Mouse (Mus musculus) liver, embryonic 11.5 days (tissue): ENCODE data around the gene Kcnc1. TPM values are rescaled to one million over a fixed set of nuclear protein-coding genes. Genes with fewer than 3 reads are reported as not detected.

Source experiments
- ATAC-seq: fragments of 200-750 bp; cut with Nextera tagmentation; replicated peaks from 2 replicates; pipeline ENCODE4 v1.8.0; 2017; ENCODE audit warnings: moderate number of reproducible peaks, mild to moderate bottlenecking, moderate TSS enrichment, moderate library complexity; ENCODE audit not compliant: low FRiP score
- DNase-seq: peaks from one replicate; pipeline ENCODE4 v3.0.0-alpha.2; 2017; ENCODE audit warnings: low spot score
- H3K27ac ChIP-seq: fragments of 300-500 bp; sonication (generic); 2 replicates; pipeline ENCODE4 v1.5.1; 2014; ENCODE audit warnings: mild to moderate bottlenecking, low read depth, low read length, control low read depth
- H3K27me3 ChIP-seq: fragments of 300-500 bp; sonication (generic); replicated peaks from 2 replicates; pipeline ENCODE4 v1.6.1; 2014; ENCODE audit warnings: low read length, mixed read lengths; ENCODE audit not compliant: control insufficient read depth, insufficient read depth
- H3K36me3 ChIP-seq: fragments of 300-500 bp; sonication (generic); 2 replicates; pipeline ENCODE4 v1.6.1; 2014; ENCODE audit warnings: mild to moderate bottlenecking, low read length, moderate library complexity, mixed read lengths; ENCODE audit not compliant: control insufficient read depth, insufficient read depth
- H3K4me1 ChIP-seq: fragments of 300-500 bp; sonication (generic); replicated peaks from 2 replicates; pipeline ENCODE4 v1.6.1; 2014; ENCODE audit warnings: low read length, mixed read lengths; ENCODE audit not compliant: control insufficient read depth, insufficient read depth
- H3K4me2 ChIP-seq: fragments of 300-500 bp; sonication (generic); 2 replicates; pipeline ENCODE4 v1.6.1; 2014; ENCODE audit warnings: mild to moderate bottlenecking, control low read depth, moderate library complexity
- H3K4me3 ChIP-seq: fragments of 300-500 bp; sonication (generic); 2 replicates; pipeline ENCODE4 v1.5.1; 2014; ENCODE audit warnings: low read depth, low read length, control low read depth
- H3K9ac ChIP-seq: fragments of 300-500 bp; sonication (generic); 2 replicates; pipeline ENCODE4 v1.6.1; 2014; ENCODE audit warnings: low read depth, low read length, control low read depth
- H3K9me3 ChIP-seq: fragments of 300-500 bp; sonication (generic); 2 replicates; pipeline ENCODE4 v1.6.1; 2016; ENCODE audit warnings: low read length, inconsistent platforms, mixed read lengths; ENCODE audit not compliant: control insufficient read depth
- WGBS: fragments of 180-500 bp; shearing (Covaris S2); extraction: QIAGEN DNeasy Blood & Tissue Kit; methylation state at CpG from one replicate; pipeline ENCODE4 v1.1.7; 2014; 5-methylcytosine and 5-hydroxymethylcytosine counted together
- polyA plus RNA-seq: library from polyadenylated mRNA; unstranded; fragments of >200 nt; fragmentation: Nextera tagmentation; extraction: Ambion mirVana; gene quantifications from 2 replicates; pipeline ENCODE4 v1.2.1, GENCODE M21; 2014

The Kcnc1 gene
- polyA plus RNA-seq, 1 experiment from 2014 or later: 0.32 TPM

- Histone ChIP-seq H3K4me3 (no peak overlapping the region), H3K9me3 (no peaks in the 10 kb centered on the region), H3K4me2 (no peak overlapping the region), H3K4me1 (no peaks in the 10 kb centered on the region), H3K27me3 (no peaks in the 10 kb centered on the region), H3K9ac (no peak overlapping the region), H3K27ac (no peak overlapping the region), H3K36me3 (no peaks in the 10 kb centered on the region)
- ATAC-seq (no peak), DNase-seq (no peak)
- WGBS: 75% methylated on average over 6 of the region's 6 CpGs
Observed at GRCm38 (mm10) chr7:46410727-46411126, 14.4 kb downstream of the Kcnc1 start.

- WGBS: 77% methylated on average over 5 of the region's 5 CpGs
- no peak for ATAC-seq
Observed at GRCm38 (mm10) chr7:46412823-46413222, 16.5 kb downstream of the Kcnc1 start.

GRCm38 (mm10) chr7:46413959-46414725 is 17.8 kb downstream of the Kcnc1 start:
- H3K9me3 ChIP-seq: no peaks in the 10 kb centered on the region
- H3K4me2 ChIP-seq: no peak overlapping the region
- H3K4me1 ChIP-seq: no peaks in the 10 kb centered on the region
- DNase-seq: no peak
- no peaks in the 10 kb centered on the region for H3K27me3 ChIP-seq
- H3K36me3 ChIP-seq: no peaks in the 10 kb centered on the region
- no peak overlapping the region for H3K9ac ChIP-seq
- H3K27ac ChIP-seq: no peak overlapping the region
- no peak for ATAC-seq
- H3K4me3 ChIP-seq: no peak overlapping the region
- 63% methylated on average over 6 of the region's 6 CpGs for WGBS

More at GRCm38 (mm10) chr7:46412823-46413222, 16.5 kb downstream of the Kcnc1 start:
- Histone ChIP-seq H3K9me3 (no peaks in the 10 kb centered on the region), H3K27ac (no peak overlapping the region), H3K9ac (no peak overlapping the region), H3K4me1 (no peaks in the 10 kb centered on the region), H3K27me3 (no peaks in the 10 kb centered on the region), H3K4me3 (no peak overlapping the region), H3K36me3 (no peaks in the 10 kb centered on the region), H3K4me2 (no peak overlapping the region)
- DNase-seq: no peak

- Histone ChIP-seq H3K4me2 (no peak overlapping the region), H3K27me3 (no peaks in the 10 kb centered on the region), H3K4me1 (no peaks in the 10 kb centered on the region), H3K9ac (no peak overlapping the region), H3K27ac (no peak overlapping the region), H3K36me3 (no peaks in the 10 kb centered on the region), H3K9me3 (no peaks in the 10 kb centered on the region), H3K4me3 (no peak overlapping the region)
- DNase-seq: no peak
- 71% methylated on average over 14 of the region's 14 CpGs for WGBS
- no peak for ATAC-seq
Observed at GRCm38 (mm10) chr7:46415818-46416425, 19.6 kb downstream of the Kcnc1 start.

- Histone ChIP-seq H3K36me3 (no peaks in the 10 kb centered on the region), H3K4me2 (no peak overlapping the region), H3K4me1 (no peaks in the 10 kb centered on the region), H3K9ac (no peak overlapping the region), H3K27ac (no peak overlapping the region), H3K27me3 (no peaks in the 10 kb centered on the region), H3K9me3 (no peaks in the 10 kb centered on the region), H3K4me3 (no peak overlapping the region)
- WGBS: 64% methylated on average over 7 of the region's 7 CpGs
- no peak for DNase-seq
- no peak for ATAC-seq
Observed at GRCm38 (mm10) chr7:46417467-46417866, 21.2 kb downstream of the Kcnc1 start.

GRCm38 (mm10) chr7:46418102-46418622 is 21.9 kb downstream of the Kcnc1 start:
- Histone ChIP-seq H3K27ac (no peak overlapping the region), H3K36me3 (no peaks in the 10 kb centered on the region), H3K4me2 (no peak overlapping the region), H3K27me3 (no peaks in the 10 kb centered on the region), H3K9ac (no peak overlapping the region), H3K4me3 (no peak overlapping the region), H3K4me1 (no peaks in the 10 kb centered on the region), H3K9me3 (no peaks in the 10 kb centered on the region)
- no peak for DNase-seq
- 79% methylated on average over 16 of the region's 16 CpGs for WGBS
- no peak for ATAC-seq

- H3K9ac ChIP-seq: no peak overlapping the region
- H3K4me1 ChIP-seq: no peaks in the 10 kb centered on the region
- no peaks in the 10 kb centered on the region for H3K36me3 ChIP-seq
- no peaks in the 10 kb centered on the region for H3K9me3 ChIP-seq
- ATAC-seq (no peak), DNase-seq (no peak)
- no peaks in the 10 kb centered on the region for H3K27me3 ChIP-seq
- no peak overlapping the region for H3K4me2 ChIP-seq
- 36% methylated on average over 5 of the region's 5 CpGs for WGBS
- H3K27ac ChIP-seq: no peak overlapping the region
- no peak overlapping the region for H3K4me3 ChIP-seq
Observed at GRCm38 (mm10) chr7:46421535-46421934, 25.2 kb downstream of the Kcnc1 start.

- Histone ChIP-seq H3K4me2 (no peak overlapping the region), H3K9ac (no peak overlapping the region), H3K9me3 (no peaks in the 10 kb centered on the region), H3K36me3 (no peaks in the 10 kb centered on the region), H3K4me1 (no peaks in the 10 kb centered on the region), H3K4me3 (no peak overlapping the region), H3K27ac (no peak overlapping the region), H3K27me3 (no peaks in the 10 kb centered on the region)
- ATAC-seq (no peak), DNase-seq (no peak)
- 71% methylated on average over 8 of the region's 8 CpGs for WGBS
Observed at GRCm38 (mm10) chr7:46422052-46422763, 25.9 kb downstream of the Kcnc1 start.
